Mouse (Mus musculus) C2C12 (cell line): ENCODE results near the gene Trip4.

Source experiments
- CEBPB ChIP-seq: IDR thresholded peaks from one replicate; pipeline ENCODE4 v1.6.1; 2011; ENCODE audit warnings: low read depth, mild to moderate bottlenecking, control low read depth, moderate library complexity
- CTCF ChIP-seq: IDR thresholded peaks from one replicate; pipeline ENCODE4 v1.5.1; 2011; ENCODE audit not compliant: control insufficient read depth, insufficient read depth, insufficient read length
- FOSL1 ChIP-seq: IDR thresholded peaks from one replicate; pipeline ENCODE4 v1.8.0; 2011; ENCODE audit warnings: mild to moderate bottlenecking, low read length; ENCODE audit not compliant: poor library complexity, insufficient read depth, severe bottlenecking
- MAX ChIP-seq: IDR thresholded peaks from one replicate; pipeline ENCODE4 v1.6.1; 2011; ENCODE audit warnings: mild to moderate bottlenecking, control low read depth
- MYOD1 ChIP-seq: IDR thresholded peaks from one replicate; pipeline ENCODE4 v1.6.1; 2011; ENCODE audit warnings: low read depth; ENCODE audit not compliant: control insufficient read depth, insufficient read length
- MYOG ChIP-seq: IDR thresholded peaks from one replicate; pipeline ENCODE4 v1.6.1; 2011; ENCODE audit not compliant: control insufficient read depth, insufficient read length; ENCODE audit errors: extremely low read depth
- USF1 ChIP-seq: IDR thresholded peaks from one replicate; pipeline ENCODE4 v1.6.1; 2011; ENCODE audit warnings: low read depth, mild to moderate bottlenecking, control low read depth, moderate library complexity

GRCm38 (mm10) chr9:65848154-65848553 lies 60.4 kb downstream of the Trip4 start:
- TF ChIP-seq CTCF: no peak
- TF ChIP-seq MAX: no peak
- no peak for TF ChIP-seq USF1
- TF ChIP-seq MYOG: no peak
- no peak for TF ChIP-seq CEBPB
- no peak for TF ChIP-seq FOSL1
- TF ChIP-seq MYOD1: no peak
